31 mouse cellular contexts compared by ENCODE assay signal in genomic region chr16:92863179-92863578, GRCm38 (mm10).
"Had no signal": no experiment of that assay in that cellular context is flagged by ENCODE, and none has a peak within 500 bp of the region (broad histone marks: within the 10 kb centered on the region; RNA-seq: fewer than 3 reads in every experiment).

No protein-coding gene starts in this region.

- H3K4me1 ChIP-seq: heart, embryonic 12.5 days; heart, embryonic 13.5 days; heart, embryonic 15.5 days; hindbrain, embryonic 10.5 days; hindbrain, embryonic 12.5 days; hindbrain, embryonic 13.5 days; hindbrain, embryonic 15.5 days; intestine, embryonic 15.5 days; kidney, embryonic 15.5 days had no signal

- H3K9ac ChIP-seq: heart, embryonic 12.5 days; heart, embryonic 13.5 days; heart, embryonic 15.5 days; hindbrain, embryonic 12.5 days; hindbrain, embryonic 13.5 days; hindbrain, embryonic 14.5 days; hindbrain, embryonic 15.5 days; intestine, embryonic 15.5 days; kidney, embryonic 15.5 days had no signal

- H3K9me3 ChIP-seq: heart, embryonic 15.5 days; hindbrain, embryonic 10.5 days; hindbrain, embryonic 12.5 days; hindbrain, embryonic 13.5 days; hindbrain, embryonic 15.5 days; intestine, embryonic 15.5 days; kidney, embryonic 15.5 days had no signal

- H3K4me3 ChIP-seq: heart, embryonic 12.5 days; heart, embryonic 13.5 days; heart, embryonic 15.5 days; hindbrain, embryonic 10.5 days; hindbrain, embryonic 12.5 days; hindbrain, embryonic 13.5 days; hindbrain, embryonic 15.5 days; intestine, embryonic 15.5 days; kidney, embryonic 15.5 days; layer of hippocampus, adult 2 months; left cerebral cortex, adult 2 months had no signal

- H3K27me3 ChIP-seq: hindbrain, embryonic 12.5 days; hindbrain, embryonic 13.5 days; hindbrain, embryonic 15.5 days; intestine, embryonic 15.5 days; kidney, embryonic 15.5 days had no signal

- DNase-seq: heart, postnatal 10 days; heart, postnatal 14 days; heart, postnatal 36 days; heart, postnatal 4 days; kidney, adult 11 months; kidney, adult 18-20 months; kidney, adult 2 months; kidney, adult 8-10 months; kidney, adult 9 months; kidney, postnatal 10 days; kidney, postnatal 14 days; kidney, postnatal 25 days; kidney, postnatal 36 days; kidney, postnatal 4 days; layer of hippocampus, adult 9-11 months; layer of hippocampus, postnatal 36 days had no signal

- H3K27ac ChIP-seq: heart, embryonic 13.5 days; heart, embryonic 15.5 days; hindbrain, embryonic 10.5 days; hindbrain, embryonic 12.5 days; hindbrain, embryonic 13.5 days; hindbrain, embryonic 14.5 days; hindbrain, embryonic 15.5 days; hindbrain, postnatal 0 days; intestine, embryonic 15.5 days; kidney, embryonic 15.5 days; kidney, postnatal 0 days; layer of hippocampus, adult 2 months; left cerebral cortex, adult 2 months had no signal

- H3K36me3 ChIP-seq: heart, embryonic 12.5 days; heart, embryonic 13.5 days; heart, embryonic 15.5 days; hindbrain, embryonic 10.5 days; hindbrain, embryonic 12.5 days; hindbrain, embryonic 13.5 days; hindbrain, embryonic 15.5 days; intestine, embryonic 15.5 days; kidney, embryonic 15.5 days had no signal

- H3K4me2 ChIP-seq: heart, embryonic 11.5 days; heart, embryonic 12.5 days; heart, embryonic 13.5 days; heart, embryonic 15.5 days; hindbrain, embryonic 12.5 days; hindbrain, embryonic 13.5 days; hindbrain, embryonic 14.5 days; hindbrain, embryonic 15.5 days; intestine, embryonic 15.5 days; kidney, embryonic 15.5 days had no signal
